Mouse (Mus musculus): ENCODE measurements around the gene Dennd1b.

The Dennd1b gene

GRCm38 (mm10) chr1:139007475-139007874, 44.2 kb downstream of the Dennd1b start:
- in situ Hi-C loops (cut with MboI, MseI) = no loop called here

DNA sequence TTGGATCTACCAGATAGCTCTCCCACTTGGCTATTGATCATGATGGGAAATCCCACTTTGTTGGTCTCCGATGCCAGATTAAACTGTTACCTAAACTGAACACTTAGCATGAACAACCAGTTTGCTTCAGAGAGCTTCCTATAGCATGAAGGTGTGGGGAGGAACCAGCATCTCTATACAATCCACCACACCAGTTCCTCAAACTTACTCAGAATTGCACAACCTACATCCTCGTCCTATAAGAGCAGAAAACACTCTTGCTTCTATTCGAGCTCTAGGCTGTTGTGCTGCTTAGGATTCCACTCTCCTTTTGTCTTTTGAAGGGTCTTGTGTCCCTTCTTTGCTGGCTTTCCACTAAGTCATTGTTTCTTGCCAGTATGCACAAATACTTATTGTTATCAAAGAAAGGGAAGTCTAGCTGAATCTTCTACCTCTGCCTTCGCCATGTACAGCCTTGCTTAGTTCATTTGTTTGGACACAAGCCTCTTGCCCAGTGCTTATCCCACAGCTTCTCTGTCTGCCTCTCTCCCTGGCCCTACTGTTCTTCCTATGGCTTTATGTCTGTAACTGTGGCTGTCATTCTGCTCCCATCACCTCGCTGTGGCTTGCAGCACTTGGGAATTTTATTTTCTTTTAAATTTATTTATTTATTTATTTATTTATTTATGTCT, 52.0 kb downstream of the Dennd1b start:
- in situ Hi-C loops (cut with MboI, MseI) = no loop called here

- in situ Hi-C loops (cut with MboI, MseI) = no loop called here
Measured at GRCm38 (mm10) chr1:139021298-139021697, 58.1 kb downstream of the Dennd1b start.

- in situ Hi-C loops (cut with MboI, MseI) = no loop called here
Measured at GRCm38 (mm10) chr1:139025882-139026645, 62.8 kb downstream of the Dennd1b start.

GRCm38 (mm10) chr1:139029521-139029920, 66.3 kb downstream of the Dennd1b start:
- in situ Hi-C loops (cut with MboI, MseI) = no loop called here

- in situ Hi-C loops (cut with MboI, MseI) = no loop called here
Measured at GRCm38 (mm10) chr1:139032411-139032810, 69.2 kb downstream of the Dennd1b start.

- in situ Hi-C loops (cut with MboI, MseI) = no loop called here
Measured at GRCm38 (mm10) chr1:139035141-139035540, 71.9 kb downstream of the Dennd1b start.

- in situ Hi-C loops (cut with MboI, MseI) = no loop called here
Measured at GRCm38 (mm10) chr1:139036302-139036701, 73.1 kb downstream of the Dennd1b start.

DNA sequence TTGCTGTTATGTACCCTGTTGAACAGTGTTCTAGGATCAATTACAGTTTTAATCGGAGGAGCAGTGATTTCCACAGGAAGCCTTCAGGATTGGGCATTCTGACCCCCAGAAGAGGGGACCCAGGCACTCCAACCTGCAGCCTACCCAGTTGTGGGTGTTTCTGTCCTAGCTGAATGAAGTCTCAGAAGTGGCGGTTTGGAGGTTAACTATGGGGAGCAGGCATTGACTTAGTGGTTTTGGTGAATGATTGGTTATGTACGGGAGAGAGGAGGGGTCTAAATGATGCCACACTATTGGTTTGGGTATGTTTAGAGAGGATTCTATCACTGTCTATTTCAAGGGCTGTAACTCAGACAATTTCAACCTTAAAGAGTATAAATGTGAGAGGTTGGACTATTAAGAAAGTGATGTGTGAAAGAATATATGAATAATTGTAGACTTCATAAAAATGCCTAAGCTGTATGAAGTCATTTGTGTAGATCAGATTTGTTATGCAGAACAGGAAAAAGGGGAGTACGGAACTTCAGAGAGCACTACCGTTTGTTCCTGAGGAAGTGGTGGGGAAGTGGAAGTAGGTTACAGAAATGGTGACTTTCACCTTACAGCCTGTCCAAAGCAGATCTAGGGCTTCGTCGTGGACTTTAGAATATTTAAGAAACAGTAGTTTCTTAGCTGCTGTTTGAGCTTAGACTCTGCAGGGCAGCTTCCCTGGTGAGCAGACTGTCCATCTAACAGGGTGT, 73.7 kb downstream of the Dennd1b start:
- in situ Hi-C loops (cut with MboI, MseI) = no loop called here

- in situ Hi-C loops (cut with MboI, MseI) = no loop called here
Measured at GRCm38 (mm10) chr1:139038074-139038473, 74.8 kb downstream of the Dennd1b start.

DNA sequence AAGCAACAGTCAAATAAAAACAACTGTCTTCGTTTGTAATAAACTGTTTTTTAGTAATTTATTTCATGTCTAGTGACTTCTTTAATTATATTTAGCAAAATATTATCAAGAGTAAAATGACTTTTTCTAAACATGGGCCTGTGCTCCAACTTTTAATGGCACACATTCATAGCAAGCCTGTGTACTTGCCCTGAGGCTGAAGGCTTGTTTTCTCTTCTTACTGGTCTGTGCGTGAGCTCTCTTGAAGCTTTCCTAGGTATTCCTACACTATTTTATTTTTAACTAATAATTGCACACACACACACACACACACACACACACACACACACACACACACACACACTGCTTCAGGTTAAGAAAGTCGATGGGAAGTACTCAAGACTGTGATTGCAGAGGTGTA, 75.4 kb downstream of the Dennd1b start:
- in situ Hi-C loops (cut with MboI, MseI) = no loop called here

DNA sequence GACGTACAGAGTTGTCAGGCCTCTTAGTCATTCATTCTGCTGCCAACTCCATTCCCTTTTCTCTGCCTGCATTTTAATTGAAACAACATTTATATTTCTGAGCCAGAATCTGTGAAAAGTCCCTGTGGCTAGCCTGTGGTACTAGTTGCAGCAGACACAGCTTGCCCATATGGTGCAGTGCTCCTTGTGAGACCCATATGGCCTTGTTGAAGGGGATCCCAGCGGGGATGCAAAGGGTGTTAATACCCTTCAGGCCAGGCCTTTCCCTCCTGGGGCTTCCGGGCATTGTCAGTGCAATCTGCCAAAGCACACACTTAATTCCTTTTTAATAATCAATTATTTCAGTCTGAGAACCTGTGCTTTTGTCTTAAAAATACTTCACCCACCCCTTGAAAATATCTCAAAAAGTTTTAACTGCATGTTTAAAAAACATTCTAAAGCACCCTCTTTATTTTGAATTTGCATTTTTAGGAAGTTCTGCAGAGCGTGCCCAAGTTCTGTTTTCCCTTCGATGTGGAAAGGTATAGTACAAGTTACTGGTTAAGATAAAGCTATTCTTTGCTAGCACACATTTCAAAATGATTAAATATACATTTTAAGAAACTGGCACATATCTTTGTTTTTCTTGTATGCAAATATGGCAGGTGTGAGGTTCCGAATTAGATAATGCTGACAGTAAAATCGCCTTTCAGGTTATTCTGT, 76.4 kb downstream of the Dennd1b start:
- in situ Hi-C loops (cut with MboI, MseI) = no loop called here

DNA sequence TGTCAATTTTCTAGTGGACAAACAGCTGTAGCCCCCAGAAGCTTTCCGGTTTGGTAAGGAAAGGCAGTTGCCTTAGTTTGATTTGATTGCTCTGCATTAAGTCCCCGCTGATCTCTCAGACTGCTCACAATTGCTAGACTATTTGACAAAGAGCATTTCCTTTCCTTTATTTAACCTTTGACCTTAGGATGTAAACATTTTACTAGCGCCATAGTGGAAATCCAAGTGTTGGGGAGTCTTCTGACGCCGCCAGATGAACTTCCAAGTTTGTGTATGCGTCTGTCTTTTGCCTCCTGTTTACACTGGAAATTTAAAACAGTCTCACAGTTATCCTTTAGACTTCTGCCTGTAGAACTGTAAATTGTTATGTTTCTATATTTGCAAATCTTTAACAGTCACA, 85.8 kb downstream of the Dennd1b start:
- in situ Hi-C loops (cut with MboI, MseI) = no loop called here

DNA sequence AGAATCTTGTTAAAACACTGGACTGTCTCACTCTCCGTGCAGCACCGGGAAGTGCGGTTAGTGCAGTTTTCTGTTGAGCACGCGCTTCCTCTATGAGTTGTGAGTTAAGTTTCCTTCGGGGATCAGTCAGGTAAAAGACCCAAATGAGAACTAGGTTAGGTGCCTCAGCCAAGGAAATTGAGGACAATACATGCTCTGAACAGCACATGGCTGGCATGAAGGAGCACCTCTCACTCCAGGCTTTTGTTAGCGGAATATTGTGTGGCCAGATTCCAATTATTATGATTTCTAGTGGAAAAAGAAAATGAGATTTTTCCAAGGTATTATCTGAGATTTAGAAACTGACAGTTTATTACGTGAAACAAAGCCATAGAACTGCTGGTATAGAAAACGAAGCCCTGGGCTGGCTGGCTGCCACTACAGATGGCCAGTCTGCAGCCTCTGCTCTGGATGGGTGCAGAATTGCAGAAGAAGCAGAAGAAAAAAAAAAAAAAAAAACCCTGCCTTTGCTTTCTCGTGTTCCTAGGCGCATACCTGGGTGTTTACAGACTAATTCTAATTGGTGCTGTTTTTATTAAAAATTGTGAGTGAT, 86.7 kb downstream of the Dennd1b start:
- in situ Hi-C loops (cut with MboI, MseI) = no loop called here

GRCm38 (mm10) chr1:139053003-139053402, 89.8 kb downstream of the Dennd1b start:
- in situ Hi-C loops (cut with MboI, MseI) = no loop called here

- in situ Hi-C loops (cut with MboI, MseI) = no loop called here
Measured at GRCm38 (mm10) chr1:139060301-139060700, 97.1 kb downstream of the Dennd1b start.

DNA sequence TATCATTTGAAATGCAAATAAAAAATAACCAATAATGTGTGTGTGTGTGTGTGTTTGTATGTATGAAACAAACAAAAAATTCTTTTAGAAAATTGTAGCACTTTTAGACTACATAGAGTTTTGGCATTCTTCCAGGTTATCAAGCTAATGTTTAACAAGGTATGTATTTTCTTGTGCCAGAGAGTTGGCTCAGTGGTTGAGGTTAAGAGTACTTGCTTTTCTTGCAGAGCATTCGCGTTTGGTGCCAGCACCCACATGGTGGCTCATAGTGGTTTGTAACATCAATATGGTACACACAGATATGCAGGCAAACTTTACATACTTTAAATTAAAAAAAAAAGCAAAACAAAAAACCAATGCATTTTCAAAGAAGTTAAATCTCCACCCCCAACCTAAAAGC, 101.5 kb downstream of the Dennd1b start:
- in situ Hi-C loops (cut with MboI, MseI) = no loop called here

DNA sequence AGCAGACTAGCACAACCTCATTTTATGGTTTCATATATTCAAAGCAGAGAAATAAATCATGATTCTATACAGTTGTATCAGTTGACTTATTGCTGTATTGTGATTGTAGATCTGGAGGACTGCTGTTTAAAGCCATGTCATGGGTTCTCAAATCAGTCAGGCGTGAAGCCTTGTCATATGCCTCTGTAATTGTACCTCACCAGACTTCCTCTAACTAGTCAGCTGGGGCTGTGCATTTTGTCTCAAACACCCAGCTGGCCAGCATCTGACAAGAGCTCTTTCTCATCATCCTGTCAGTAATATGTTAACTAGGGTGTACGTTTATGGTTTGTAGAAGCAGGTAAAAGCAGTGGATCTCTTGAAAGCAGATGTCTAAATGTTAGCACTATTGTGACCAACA, 104.0 kb downstream of the Dennd1b start:
- in situ Hi-C loops (cut with MboI, MseI) = no loop called here

DNA sequence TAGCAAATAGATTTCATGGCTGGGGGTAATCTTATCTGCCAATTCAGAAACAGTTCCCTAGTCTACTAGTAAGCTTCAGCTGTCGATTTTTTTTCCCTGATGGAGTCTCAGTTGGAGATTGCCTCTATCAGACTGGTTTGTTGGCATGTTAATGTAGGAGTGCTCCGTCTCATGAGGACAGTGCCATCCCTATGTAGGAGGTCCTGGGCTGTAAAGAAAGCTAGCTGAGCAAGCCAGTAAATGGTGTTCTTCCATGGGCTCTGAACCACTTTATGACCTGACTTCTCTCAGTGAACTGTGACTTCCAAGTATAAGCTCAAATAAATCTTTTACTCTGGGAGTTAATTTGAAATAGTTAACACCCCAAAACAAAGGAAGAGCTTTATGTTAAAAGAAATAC, 107.8 kb downstream of the Dennd1b start:
- in situ Hi-C loops (cut with MboI, MseI) = no loop called here

DNA sequence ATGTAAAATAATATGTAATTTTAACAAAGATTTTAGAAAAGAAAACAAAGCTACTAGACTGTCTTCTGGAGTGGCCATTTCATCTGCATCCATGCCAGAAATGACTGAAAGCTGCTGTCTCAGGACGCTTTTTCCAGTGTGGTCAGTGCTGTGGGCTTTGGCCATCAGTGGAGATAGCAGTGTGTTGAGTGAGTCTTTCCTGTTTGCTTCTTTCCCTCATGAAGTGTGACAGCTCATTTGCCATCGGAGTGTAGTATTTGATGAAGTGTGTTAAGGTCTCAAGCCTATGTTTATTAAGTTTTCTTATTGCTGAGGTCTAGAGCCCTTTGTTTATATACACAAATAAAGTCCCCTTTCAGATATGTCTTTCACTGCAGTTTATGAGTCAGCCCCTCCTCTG, 112.4 kb downstream of the Dennd1b start:
- in situ Hi-C loops (cut with MboI, MseI) = no loop called here

DNA sequence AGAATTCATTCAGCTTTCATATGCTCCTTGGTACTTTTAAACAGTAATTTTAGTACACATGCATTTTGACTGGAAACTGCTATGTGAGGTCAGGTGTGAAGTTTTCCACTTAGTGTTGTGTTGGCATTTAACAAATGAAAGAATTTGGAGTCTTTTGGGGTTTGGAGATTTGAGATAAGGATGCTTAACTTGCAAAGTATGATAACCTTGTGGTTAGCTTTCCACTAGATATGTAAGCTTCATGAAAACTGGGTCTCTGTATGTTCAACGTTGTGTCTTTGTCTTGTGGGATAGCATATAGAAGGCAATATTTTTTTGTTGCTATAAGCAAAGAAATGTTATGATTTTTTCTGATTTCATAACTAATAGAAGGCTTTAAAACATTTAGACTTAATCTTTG, 114.8 kb downstream of the Dennd1b start:
- in situ Hi-C loops (cut with MboI, MseI) = no loop called here

- in situ Hi-C loops (cut with MboI, MseI) = no loop called here
Measured at GRCm38 (mm10) chr1:139079000-139079399, 115.8 kb downstream of the Dennd1b start.
